Mouse (Mus musculus): ENCODE data around the gene Pam16.

The Pam16 gene

DNA sequence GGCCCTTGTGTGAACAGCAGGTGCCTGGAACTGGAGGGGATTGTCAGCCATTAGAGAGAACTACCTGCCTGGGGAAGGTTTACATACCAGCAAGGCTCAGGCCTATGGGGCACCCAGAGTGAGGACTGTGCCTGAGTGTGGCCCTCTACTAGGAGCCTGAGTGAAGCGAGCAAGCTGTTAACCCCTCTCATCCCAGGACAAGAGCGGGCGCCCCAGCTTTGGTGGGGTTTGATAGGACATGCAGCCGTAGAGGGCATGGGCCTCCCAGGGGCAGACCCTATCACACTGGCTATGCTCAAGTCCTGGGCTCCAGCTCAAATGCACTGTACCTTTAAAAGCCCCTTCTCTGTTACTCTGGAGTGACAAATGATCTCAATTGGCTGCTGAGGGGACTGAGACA lies 22.0 kb upstream of the Pam16 start:
- no peak for DNase-seq (ENCODE audit: low read depth)

DNA sequence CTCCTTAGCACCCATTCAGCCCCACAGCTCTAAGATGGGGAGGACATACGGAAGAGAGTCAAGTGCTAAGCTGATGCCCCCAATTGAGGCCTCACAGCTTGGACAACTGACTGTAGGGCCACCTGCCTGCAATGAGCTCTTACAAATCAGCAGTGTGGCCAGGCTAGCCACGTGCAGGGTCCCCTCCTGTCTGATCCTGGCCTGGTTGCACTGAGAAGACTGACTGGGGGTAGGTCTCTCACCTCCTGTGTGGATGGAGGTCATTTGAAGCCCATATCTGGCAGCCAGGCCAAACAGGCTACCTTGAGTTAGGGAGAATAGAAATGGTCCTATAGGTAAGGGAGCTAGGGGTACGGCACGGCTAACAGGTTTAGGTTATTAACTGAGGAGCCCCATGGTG lies 21.1 kb upstream of the Pam16 start:
- DNase-seq (ENCODE audit: low read depth), result no peak

DNA sequence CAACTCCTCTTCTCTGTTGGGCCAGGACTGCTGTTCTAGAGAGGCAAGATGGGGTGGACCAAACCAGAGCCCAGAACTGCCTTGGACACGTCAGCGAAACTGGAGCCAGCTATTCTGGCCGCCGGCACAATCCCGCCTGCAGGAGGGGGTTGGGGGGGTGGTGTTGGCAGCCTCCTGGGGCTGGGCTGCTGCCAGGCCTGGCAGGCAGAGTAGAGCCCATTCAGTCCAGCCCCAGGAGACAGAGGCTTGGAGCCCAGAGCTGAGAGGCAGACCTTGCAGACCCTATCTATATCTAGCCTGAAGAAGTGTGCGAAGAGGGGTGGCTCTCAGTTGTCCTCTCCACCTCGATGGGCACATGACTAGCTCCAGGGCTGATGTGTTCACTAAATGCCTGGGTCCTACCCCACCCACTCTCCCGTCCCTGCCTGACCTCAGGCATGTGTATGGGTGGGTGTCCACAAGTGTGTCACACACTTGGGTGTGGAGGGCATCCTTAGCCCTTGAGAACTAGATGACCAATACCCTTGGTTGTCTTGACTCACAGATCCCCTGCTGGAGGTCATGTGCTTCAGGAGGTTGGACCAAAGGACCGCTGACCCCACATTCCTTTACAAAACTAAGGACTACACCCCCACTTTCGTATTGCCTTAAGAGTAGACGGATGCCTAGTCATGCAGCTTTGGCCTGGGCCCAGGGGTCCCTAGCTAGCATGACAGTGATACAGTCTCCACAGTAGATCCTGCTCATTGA lies 19.1 kb upstream of the Pam16 start:
- peak; percentile 83 for DNase-seq (ENCODE audit: low read depth)

DNA sequence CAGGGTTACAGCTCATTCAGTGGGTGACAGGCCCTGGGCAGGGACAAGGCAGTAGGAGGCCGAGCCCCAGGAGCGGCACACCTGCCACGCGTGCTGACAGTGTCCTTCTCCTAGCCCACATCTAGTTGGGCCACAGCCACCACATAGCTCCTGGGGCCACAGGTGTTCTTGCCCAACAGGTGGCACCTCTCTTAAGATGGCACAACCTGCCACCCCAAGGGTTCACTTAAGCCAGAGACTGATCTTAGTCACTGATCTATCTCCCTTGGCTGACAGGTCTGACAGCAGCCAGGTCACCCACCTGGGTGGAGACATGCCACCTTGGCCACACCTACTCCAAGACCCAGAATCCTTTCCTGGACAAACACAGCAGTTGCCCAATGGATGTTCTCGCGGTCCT lies 18.1 kb upstream of the Pam16 start:
- DNase-seq (ENCODE audit: low read depth), result no peak

DNA sequence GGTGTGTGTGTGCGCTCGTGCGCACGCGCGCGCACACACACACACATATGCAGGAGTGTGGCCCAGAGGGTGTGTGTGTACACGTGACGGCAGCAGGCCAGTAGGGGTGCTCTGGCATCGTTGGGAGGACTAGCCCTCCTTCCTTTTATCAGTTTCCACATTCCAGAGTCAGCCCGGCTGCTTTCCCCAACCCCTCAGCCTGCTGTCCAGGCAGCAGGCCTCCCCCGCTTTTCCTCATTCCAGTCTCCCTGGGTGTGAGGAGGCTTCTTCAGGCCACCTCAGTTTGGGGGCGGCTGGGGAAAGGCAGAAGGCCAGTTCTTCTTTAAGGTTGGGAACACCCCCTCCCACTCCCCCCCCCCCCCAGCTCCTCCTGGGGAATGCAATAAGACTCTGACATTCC lies 17.4 kb upstream of the Pam16 start:
- no peak for DNase-seq (ENCODE audit: low read depth)

DNA sequence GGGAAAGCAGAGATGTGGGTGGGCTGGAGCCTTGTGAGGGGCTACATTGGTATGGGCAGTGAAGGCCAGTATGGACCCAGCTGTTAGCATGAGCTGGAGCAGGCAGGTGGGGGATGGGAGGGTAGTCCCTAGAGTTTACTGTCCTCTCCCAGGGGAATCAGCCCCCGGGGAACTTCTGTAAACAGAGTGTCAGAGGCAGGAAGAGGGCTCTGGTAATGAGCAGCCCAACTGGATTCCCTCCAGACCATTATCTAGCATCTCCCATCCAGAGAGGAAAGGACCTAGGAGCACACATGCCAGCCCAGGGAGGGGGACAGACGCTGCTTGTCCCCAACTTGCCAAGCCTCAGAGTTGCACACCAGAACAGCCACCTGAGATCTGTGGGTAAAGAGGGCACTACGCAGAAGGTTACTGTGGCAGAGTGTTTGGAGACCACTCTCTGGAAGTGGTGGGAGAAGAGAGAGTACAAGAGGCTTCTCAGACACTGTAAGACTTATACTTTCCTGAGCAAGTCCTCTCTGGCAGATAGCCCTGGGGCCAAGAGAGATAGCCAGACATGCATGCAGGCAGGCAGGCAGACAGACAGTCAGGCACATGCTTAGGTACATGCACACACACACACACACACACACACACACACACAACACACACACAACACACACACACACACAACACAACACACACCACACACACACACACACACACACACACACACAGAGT lies 16.5 kb upstream of the Pam16 start:
- no peak for DNase-seq (ENCODE audit: low read depth)

DNA sequence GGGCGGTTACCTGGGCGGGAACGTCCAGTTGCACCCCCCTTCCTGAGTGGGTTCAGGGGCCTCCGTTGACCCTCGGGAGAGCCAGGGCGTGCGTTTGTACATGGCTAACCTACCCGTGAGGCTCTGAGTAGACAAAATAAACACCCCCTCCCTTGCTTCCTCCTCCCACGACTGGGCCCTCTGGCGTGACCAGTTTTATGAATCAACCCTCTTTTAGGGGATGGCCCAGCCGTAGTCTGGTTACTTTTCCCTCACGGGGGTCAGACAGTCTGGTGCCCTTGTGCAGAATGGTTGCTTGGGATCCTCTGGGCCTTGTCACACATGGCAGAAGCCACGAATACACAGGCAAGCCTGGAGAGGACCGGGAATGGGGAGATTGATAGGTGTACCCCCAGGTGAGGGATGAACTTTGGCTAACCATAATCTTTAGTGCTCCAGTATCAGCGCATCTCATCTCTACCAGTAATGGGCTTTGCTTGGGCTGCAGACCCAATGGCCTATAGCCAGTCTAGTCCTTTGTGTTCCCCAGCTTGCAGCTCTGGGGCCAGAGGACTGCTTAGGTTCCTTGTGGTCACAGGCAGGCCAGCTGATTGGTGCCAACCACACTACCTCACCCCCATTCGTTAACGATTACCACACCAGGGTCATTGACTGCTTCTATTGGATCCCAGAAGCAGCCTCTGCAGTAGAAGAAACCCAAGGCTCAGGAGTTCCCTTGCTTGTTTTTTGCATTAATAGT lies 15.6 kb upstream of the Pam16 start:
- DNase-seq (ENCODE audit: low read depth), result no peak

DNA sequence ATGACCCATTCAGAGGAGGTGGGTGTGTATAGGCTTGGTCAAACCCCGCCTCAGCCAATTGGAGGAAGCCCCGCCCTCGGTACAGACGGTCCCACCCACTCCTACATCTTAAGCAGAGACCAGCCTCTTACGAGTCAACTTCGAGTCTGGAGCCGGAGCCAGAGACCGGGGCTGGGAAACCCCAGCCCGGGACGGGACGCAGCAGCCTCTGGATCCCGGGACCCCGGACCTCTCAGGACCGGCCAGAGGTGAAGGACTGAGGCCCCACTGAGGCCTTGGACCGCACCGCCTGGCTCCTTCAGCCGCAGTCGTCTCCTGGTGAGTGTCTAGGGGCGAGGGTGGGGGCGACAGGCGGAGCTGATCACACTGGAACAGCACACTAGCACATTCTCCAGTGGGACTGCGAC lies 15.0 kb upstream of the Pam16 start, which contains the start of the genes Vasn and Dnaja3:
Gene Vasn, plus strand, starts transcription at position 111 of the 407 bp plus-strand sequence.
Gene Dnaja3, plus strand, starts transcription at position 159 of the 407 bp plus-strand sequence.
- peak; percentile 89 for DNase-seq (ENCODE audit: low read depth)

DNA sequence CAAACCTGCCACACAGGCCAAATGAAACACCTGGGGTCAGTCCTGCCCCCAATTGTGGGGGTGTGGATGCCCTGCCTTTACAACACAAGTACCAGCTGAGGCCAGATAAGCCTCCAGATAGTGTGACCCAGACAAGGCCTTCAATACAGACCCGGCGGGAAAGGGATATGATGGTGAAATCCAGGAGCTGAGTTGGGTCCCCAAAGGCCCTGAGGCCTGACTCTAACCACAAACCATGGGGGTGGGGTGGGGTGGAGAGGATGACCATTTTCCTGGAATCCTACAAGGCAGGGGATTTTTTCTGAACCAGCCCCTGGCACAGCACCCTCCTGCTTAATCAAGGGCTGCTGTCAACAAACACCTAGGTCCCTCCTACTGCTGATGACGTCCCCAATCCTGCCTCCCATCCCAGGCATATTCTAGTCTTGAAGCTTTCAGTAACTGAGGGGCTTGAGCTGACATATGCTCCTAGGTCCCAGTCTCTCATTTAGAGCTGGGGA lies 14.2 kb upstream of the Pam16 start:
- DNase-seq (ENCODE audit: low read depth), result no peak

DNA sequence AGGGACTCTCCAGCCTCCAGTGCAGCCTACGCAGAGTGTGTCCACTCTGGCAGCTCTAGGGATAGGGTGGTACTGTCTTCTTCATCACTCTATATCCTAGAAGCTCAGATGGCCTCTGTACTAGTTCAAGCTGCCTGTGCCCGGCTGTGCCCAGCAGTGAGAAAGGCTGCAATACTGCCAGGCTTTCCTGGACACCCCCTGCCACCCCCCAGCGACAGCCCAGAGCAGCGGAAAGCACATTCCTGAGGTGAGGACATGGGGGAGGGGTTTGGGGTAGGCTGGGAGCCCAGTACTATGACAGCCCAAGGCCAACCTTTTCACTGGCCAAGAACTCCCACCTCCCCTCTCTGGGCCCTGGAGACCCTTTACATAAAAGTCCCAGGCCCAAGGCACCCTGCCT lies 11.0 kb upstream of the Pam16 start:
- DNase-seq (ENCODE audit: low read depth), result no peak

DNA sequence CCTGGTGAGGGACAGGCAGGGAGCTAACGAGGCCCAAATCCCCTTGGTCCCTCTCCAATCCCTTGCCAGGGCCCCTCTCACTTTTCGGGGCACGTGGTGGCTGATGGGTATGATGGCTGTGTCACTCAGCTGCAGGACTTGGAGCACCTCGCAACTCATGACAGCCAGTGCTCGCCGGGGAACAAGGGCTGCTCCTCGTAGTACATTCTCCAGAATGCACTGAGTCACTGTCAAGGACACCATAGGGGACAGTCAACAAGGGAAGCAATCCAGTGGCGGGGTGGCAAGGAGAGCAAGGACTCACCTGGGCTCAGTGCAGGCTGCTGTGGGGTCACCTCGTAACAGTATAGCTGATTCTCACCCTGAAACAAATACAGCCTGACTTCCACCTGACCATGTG lies 9.9 kb upstream of the Pam16 start:
- no peak for DNase-seq (ENCODE audit: low read depth)

DNA sequence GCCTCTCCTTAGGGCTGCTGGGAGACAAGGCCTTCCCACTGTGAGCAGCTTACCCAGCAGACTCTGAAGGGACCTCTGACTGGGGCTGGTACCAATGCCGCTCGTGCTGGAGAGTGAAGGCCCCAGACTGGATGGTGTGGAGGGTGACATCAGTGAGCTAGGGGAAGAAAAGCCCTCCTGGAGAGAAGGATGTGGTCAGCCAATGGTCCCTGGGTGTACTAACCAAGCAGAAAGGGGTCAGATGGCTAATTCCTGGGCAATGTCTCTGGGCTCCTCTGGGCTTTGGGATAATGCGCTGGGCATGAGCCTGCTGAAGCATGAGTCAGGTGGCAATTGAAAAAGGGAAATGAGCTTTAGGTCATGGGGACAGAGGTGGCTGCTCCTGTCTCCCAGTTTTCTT lies 8.9 kb upstream of the Pam16 start:
- no peak for DNase-seq (ENCODE audit: low read depth)

DNA sequence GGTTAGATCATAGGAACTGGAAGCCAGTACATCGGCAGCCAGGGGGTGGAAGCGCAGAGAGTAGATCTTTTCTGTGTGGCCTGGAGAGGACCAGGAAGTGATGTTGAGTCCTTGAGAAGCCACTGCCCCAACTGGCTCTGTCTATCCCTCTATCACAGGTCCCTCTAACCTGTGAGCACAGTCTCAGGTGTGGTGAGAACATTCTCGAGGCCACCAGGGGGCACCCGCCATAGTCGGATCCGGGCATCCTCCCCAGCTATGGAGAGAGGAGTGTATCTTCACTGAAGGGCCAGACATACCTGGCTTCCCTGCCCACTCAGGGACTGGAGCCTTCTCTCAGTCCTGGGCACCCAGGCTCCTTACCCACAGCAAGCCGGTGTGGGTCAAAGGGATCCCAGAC lies 7.3 kb upstream of the Pam16 start:
- no peak for DNase-seq (ENCODE audit: low read depth)

DNA sequence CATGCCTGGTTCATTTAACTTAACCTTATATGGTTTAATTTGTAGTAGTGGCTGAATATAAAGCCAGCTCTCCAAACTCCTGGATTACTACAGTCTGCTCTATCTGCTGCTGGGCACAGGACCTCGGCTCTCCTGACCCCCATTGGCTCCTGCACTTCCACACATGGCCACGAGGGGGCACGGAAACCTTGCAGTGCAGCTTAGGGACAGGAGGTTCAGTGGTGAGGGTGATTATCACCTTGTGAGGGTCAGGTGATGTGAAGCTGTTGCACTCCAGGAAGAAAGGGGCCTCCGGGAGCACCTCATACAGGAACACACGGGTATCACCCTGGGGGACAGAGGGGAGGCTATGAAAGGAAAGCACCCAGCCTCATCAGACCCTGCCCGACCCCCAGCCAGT lies 5.2 kb upstream of the Pam16 start:
- no peak for DNase-seq (ENCODE audit: low read depth)

DNA sequence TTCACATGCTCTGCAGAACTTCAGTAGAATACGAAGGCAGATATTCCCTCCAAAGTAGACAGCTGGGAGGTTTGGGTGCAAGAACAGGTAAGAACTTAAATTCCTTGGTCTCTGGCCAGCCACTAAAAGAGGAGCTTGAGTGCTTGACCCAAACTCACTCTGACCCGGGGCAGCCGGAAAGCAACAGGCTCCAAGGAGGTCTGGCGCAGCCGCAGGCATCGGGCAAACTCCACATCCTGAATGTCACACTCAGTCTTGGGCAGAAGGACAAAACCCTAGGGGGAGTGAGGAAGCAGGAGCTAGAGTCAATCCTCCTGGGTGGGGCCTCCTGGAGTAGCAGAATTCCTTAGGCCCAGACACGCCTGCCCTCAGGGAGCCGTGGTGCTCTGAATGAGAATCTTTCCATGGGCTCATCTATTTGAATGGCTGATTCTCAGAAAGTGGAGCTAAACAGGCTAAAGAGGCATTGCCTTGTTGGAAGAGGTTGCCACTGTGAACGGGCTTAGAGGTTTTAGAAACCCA lies 4.2 kb upstream of the Pam16 start:
- DNase-seq (ENCODE audit: low read depth), result no peak

DNA sequence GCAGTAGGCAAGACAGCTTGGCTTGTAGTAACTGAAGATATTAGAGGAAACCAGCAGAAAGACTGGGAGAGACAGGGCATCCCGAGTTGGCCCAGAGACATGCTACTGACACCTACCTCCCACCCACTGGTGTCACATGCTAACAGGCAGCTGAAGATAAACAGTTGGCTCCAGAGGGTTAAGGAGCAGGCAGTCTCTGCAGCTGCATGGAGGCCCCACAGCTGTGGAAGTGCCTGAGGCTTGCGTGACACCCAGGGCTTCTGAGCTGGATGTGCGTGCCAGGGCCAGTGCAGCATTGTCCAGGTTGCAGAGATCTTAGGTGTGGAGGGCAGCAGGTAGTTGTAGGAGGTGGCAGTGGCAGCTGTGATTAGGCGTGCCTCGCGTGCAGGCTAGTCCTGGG lies 2.3 kb upstream of the Pam16 start:
- no peak for DNase-seq (ENCODE audit: low read depth)

DNA sequence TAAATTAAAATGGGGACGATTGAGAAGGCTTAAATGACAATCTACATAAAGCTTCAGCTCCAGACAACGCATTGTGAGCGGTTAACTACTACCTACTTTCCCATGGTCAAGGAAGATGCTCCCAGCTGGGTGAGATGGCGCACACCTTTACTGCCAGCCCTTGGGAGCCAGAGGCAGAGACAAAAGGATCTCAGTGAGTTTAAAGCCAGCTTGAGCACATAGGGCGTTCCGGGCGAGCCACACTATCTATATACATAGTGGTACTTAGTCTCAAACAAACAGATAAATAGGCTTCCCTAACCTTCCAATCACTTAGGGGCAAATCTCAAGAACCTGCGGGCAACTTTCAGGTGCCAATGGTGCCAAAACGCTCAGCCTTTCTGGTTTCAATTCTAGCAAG lies 714 bp downstream of the Pam16 start:
- DNase-seq (ENCODE audit: low read depth), result no peak

DNA sequence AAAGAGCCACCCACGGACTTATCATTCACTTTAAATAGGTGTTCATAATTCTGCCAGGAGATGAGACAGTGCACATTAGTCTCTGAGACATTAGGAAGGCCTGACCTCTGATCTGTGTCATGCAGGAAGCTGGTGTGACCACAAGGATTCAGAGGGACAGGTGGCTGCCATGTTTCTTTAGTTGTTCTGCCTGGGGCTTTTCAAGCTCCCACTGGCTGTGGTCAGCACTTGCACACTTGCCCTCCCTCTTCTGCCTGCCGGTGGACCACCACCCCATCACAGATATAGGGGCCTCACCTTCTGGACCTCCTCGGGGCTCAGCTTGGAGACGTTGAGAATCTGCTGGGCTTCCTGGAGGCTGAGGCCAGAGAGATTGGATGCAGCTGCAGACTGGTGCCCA lies 8.0 kb downstream of the Pam16 start:
- DNase-seq (ENCODE audit: low read depth), result no peak

DNA sequence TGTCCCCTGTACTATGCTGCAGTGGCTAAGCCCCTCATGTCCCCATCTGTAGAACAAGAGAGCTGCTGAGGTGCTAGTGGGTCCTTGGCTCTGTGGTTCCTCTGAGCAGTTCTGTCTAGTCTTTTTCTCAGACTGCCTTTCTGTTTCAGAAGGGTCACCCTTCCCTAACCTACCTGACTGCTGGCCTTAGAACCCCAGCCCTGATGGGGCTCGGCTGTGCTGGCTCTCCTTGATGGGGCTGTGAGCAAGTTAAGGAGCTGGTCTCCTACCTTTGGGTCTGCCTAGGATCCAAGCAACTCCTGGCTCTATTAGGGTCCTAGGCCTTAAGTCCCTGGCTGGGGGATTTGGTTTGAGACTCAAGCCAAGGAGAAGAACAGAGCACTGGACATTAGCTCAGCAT lies 9.5 kb downstream of the Pam16 start:
- DNase-seq (ENCODE audit: low read depth), result no peak

DNA sequence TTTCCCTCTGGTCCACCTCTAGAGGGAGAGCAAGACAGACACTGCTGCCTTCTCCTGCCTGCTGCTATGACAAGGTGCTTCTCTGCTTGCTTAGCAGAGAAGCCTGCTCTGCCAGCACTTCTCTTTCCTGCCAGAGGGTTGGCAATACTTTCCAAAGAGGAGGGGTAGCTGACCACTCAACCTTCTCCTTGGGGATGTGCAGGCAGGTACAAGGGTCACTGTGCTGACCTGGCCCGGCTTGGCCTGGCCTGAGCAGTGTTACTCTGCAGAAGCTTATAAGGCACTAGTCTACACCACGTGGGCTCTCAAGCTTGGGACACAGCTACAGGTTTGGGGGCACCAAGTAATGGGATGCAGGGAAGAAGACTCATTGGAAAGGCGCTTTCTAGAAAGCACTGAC lies 10.1 kb downstream of the Pam16 start:
- DNase-seq (ENCODE audit: low read depth), result no peak

DNA sequence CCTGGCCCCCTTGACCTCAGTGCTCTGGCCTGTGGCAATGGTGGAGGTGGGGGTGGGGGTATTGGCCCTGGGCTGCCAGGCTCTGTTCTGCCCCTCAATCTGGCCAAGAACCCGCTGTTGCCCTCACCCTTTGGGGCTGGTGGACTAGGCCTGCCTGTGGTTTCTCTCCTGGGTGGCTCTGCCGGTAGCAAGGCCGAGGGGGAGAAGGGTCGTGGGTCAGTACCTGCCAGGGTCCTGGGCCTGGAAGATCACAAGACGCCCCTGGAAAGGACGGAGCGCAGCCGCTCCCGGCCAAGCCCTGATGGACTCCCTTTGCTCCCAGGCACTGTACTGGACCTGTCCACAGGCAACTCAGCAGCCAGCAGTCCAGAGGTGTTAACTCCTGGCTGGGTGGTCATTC lies 11.1 kb downstream of the Pam16 start:
- no peak for DNase-seq (ENCODE audit: low read depth)

DNA sequence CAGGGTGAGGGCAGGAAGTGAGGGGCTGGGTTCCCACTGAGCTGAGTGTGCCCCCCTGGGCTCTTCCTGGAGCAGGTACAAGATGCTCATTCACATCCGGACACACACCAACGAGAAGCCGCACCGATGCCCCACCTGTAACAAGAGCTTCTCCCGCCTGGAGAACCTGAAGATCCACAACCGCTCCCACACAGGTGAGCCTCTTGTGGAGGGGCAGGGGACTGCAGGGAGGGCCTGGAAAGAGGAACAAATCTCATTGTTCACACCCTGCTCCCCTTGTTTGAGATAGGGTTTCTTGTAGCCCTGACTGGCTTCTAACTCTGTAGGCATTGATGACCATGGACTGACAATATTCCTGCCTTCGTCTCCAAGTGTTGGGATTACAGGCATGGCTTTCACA lies 13.1 kb downstream of the Pam16 start:
- DNase-seq (ENCODE audit: low read depth), result no peak

DNA sequence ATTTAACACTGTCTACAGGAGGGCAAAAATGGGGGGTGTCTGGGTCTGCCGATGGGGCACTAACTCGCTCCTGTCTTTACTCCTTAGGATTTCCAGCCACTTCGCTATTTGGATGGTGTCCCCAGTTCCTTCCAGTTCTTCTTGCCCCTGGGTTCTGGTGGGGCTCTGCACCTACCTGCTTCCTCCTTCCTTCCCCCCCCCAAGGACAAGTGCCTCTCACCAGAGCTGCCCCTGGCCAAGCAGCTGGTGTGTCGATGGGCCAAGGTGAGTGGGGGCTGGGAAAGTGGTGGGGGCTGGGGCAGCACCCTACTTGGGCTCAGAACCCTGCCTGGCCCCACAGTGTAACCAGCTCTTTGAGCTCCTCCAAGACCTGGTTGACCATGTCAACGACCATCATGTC lies 13.6 kb downstream of the Pam16 start:
- DNase-seq (ENCODE audit: low read depth), result no peak

Data from fibroblast of lung, adult 2 months (primary cell).